Mouse (Mus musculus) T-helper 17 cell (primary cell): ENCODE results near the gene Thap12.

ENCODE experiments used
- in situ Hi-C, 2 experiments: fragments of 300-600 bp; cut with MboI, MseI; formaldehyde crosslinking; loops; 1 replicate in 1 of 2; 2 replicates in 1 of 2; pipeline ENCODE4 v1.15.1; 2025; ENCODE audit warnings: high pct_unique_total_duplicates in 2 of 2

Gene Thap12

DNA sequence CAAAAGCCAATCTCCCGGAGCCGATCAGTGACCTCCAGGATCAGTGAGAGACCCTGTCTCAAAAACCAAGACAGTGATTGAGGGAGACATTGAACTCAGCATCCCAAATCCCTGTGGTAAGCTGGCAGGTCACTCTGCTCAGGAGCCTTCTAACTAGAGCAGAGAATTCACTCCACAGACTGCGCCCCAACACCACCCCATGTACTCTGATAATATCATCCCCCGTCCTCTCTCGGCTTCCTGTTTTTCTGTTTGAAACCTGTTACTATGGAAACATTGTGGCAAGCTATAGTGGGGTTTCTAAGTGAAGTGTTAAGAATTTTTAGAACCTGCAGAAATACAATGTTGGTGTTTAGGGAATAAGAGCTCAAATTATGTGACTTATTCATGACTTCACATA lies 8.9 kb upstream of the Thap12 start:
- in situ Hi-C loops, result loop anchor here (5.0 to 25.0 kb wide), 4 partner anchors 37 to 1761 kb away; partner anchors contain the start of gene Emsy (in 2 of the 2)

DNA sequence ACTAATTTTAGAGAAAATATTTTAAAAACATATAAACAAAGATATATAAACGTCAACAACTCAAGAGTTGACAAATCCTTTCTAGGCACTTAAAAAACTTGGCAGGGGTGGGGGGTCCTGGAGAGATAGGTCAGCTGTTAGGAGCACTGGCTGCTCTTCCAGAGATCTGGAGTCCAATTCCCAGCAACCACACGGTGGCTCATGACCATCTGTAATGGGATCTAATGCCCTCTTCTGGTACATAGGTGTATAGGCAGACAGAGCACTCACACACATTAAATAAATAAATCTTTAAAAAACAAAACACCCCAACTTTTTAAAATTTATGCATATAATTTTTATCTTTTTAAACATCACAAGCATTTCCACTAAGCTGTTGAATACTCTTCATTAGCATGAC lies 5.4 kb upstream of the Thap12 start:
- in situ Hi-C loops, result loop anchor here (10.0 to 25.0 kb wide), 3 partner anchors 593 to 1757 kb away; no protein-coding TSS in a partner anchor

DNA sequence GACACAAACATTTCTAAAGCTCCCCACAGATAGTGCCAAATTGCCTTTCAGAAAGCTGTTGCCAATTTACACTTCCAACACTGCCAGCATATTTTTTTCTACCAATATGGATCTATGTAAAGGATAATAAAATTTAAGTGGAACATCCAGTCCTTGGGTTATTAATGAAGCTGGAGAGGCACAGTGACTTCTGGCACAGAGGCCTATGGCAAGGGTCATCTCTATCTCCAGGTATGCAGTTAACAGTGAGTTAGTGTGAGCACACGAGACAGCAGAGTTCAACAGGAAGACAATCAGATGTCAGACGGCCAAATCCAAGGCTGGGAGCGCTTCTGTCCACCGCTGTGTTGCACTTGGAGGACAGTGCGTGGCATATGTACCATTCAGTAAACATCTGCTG lies 4.9 kb upstream of the Thap12 start:
- in situ Hi-C loops, result loop anchor here (10.0 to 25.0 kb wide), 3 partner anchors 593 to 1757 kb away; no protein-coding TSS in a partner anchor

DNA sequence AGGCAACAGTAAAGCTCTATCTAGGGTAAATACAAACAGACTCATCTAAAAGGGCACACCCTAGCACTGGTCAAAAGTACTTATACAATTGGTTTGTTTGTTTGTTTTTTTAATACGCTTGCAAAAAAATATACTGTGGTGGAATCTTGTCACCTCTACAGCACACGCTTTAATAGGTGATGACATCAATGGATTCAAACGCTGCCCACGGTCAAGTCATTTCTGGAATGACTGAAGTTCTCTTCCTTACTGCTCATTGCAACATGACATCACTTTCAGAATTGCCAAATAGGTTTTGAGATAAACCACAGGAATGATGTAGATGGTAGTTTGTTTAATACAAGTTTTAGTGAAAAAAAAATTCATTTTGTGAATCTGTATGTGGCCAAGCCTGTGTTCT lies 4.3 kb upstream of the Thap12 start:
- in situ Hi-C loops, result loop anchor here (10.0 to 25.0 kb wide), 3 partner anchors 594 to 1756 kb away; no protein-coding TSS in a partner anchor

DNA sequence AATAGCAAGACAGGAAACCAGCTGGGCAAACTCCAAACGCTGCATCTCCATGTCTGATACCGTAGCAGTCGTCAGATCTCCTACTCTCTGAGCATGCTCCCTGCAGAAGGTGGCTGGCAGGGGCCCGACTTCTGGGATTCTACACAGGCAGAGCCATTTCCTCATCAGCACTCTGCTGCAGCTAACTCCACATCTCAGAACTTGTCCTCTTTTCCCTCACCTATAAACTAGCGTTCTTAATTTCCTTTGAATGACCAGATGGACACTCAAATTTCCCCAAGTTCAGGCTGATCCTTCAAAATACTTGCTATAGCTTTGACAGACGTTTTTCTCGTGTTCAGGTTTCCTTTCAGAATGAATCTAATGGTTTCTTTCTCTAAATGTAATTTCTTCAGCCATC lies 1.1 kb upstream of the Thap12 start:
- in situ Hi-C loops, result loop anchor here in 1 of 2 experiments (25.0 kb wide), 1 partner anchor 1136 kb away; the partner anchor contains the start of gene Neu3

DNA sequence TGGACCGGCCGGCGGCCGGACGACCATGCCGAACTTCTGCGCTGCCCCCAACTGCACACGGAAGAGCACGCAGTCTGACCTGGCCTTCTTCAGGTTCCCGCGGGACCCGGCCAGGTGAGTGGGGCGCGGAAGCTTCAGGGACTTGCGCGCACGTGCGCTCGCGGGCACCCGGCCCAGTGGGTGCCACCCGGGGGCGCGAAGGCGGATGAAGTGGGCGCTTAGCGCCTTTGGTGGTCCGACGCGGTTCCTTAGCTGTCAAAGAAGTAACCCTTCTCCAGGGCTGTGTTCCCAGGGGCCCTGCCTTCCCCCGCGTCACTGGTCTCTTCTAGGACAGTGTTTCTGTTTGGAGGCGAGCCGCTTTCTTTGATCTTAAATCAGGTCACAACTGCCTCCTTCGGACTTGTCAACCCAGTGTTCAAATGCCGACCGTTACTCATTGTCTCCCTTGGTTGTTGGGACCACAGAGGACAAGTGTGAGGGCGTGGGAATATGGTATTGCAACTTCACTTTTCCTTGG lies 520 bp downstream of the Thap12 start:
- in situ Hi-C loops, result loop anchor here in 1 of 2 experiments (25.0 kb wide), 1 partner anchor 1134 kb away; the partner anchor contains the start of gene Neu3

DNA sequence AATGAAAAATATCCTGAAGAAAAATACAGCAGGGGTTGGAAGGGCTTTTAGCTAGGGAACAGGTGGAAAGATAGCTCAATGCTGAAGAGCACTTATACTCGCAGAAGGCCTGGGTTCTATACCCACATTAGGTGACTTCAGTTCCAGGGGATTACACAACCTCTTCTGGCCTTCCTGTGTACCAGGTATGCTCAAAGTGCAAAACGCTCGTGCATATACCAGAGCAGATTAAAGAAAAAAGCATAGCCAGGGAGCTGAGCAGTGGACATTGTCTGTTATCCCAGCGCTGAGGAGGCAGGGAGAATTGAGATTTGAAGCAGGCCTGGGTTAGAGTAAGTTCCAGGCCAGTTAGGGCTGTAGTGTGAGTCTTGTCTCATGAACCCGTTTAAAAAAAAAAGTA lies 1.4 kb downstream of the Thap12 start:
- in situ Hi-C loops, result loop anchor here in 1 of 2 experiments (25.0 kb wide), 1 partner anchor 1133 kb away; the partner anchor contains the start of gene Neu3

DNA sequence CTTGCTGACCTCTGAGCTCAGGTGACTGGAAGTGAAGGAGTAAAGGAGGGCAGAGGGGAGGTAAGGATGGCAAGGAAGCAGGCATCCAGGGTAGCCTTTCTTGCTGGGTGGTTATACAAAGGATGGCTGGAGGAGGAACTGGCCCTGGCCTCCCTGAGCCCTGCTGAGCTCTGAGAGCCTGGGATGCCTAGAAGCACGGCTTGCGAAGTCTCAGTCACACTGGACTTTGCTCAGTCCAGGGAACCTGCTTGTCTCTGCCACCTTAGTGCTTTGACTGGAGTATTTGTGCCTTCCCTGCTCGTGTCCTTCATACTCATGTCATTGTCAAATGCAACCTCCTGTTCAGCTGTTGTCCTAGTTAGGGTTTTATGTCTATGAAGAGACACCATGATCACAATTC lies 10.8 kb downstream of the Thap12 start:
- in situ Hi-C loops, result loop anchor here (5.0 to 25.0 kb wide), 2 partner anchors 66 to 1124 kb away; partner anchors contain the start of gene Neu3 (in 1 of the 2)

DNA sequence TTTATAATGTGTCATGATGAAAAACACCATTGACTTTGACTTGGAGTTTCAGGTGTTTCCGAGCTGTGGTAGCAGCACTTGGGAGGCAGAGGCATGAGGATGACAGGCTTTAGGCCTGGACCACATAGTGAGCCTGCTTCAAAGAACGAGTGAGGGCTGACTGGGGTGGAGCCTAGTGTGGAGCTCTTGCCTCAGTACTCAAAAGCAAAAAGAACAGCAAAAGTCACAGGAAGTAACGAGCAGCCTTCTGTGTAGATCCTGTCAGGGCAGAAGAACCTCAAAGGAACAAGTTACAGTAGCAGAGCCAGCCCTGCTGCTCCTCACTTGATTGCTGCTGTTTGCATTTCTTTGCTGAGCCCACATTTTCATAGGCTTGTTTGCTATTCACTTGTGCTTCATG lies 14.5 kb downstream of the Thap12 start:
- in situ Hi-C loops, result loop anchor here in 1 of 2 experiments (25.0 kb wide), 1 partner anchor 1120 kb away; the partner anchor contains the start of gene Neu3

DNA sequence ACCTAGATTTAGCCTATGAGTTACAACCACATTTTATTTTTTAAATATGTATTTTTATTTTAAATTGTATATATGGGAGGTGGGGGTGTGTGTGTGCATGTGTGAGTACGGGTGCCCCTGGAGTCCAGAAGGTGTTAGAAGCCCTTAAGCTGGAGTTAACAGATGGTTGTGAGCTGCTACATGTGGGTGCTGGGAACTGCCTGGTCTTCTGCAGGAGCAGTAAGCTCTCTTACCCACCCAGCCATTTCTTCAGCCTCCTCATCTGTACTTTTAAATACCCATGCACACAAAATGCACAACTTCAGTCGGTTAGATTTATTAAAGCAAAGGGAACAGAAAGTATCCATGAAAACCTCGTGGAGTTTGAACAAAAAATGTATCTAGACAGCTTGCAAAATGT lies 16.9 kb downstream of the Thap12 start:
- in situ Hi-C loops, result loop anchor here in 1 of 2 experiments (25.0 kb wide), 1 partner anchor 1118 kb away; the partner anchor contains the start of gene Neu3

DNA sequence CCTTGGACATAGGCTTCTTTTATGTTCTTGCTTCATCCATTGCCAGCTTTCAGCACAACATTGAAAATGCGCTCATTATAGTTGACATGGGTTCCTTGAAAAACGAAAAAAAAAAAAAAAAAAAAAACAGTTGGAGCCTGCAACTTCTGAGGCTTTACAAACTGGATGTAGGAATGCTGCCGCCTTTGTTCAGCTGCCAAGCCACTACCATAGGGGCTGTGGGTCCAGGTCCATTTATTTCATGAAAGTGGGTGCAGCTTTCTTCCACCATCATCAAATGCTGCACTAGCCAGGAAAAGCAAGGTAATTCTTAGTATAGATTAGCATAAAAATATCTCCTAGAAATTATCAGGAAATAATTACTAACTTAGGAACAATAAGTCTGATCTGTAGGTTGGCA lies 17.8 kb downstream of the Thap12 start:
- in situ Hi-C loops, result loop anchor here in 1 of 2 experiments (25.0 kb wide), 1 partner anchor 1117 kb away; the partner anchor contains the start of gene Neu3

DNA sequence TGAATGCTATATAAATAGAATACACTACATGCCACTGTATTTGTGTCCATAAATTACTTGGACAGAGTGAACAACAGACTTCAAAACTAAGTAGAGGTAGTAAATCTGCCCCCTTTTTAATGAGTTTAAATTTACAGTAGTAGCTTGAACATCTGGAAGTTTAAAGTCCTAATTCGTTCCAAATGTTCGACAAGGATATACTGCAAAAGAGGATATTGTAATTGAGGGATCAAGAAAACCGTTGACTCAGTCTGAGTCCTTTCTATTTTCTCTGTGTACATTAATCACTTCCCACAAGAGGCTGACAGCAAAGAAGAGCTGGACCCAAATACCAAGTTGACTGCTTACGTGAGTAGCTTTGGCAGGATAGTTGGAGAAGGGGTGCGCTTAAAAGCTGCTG lies 18.3 kb downstream of the Thap12 start:
- in situ Hi-C loops, result loop anchor here in 1 of 2 experiments (25.0 kb wide), 1 partner anchor 1116 kb away; the partner anchor contains the start of gene Neu3

DNA sequence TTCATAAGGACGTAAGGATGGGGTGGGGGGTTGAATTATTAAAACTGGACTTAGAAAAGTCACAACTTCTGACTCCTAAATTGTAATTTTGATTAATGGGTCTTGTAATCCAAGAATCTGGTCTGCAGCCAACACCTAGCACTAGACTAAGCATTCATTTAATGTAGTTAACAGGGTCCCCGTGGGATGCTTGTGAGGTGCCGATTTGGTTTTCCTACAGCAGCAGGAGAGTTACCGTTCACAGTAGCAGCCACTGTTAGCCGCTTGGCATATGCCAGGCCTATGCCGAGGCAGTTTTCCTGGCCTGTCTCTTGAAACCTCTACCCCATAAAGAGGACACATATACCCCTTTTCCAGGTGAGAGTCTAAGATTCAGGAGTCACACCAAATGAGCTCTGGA lies 18.7 kb downstream of the Thap12 start:
- in situ Hi-C loops, result loop anchor here in 1 of 2 experiments (25.0 kb wide), 1 partner anchor 1116 kb away; the partner anchor contains the start of gene Neu3

DNA sequence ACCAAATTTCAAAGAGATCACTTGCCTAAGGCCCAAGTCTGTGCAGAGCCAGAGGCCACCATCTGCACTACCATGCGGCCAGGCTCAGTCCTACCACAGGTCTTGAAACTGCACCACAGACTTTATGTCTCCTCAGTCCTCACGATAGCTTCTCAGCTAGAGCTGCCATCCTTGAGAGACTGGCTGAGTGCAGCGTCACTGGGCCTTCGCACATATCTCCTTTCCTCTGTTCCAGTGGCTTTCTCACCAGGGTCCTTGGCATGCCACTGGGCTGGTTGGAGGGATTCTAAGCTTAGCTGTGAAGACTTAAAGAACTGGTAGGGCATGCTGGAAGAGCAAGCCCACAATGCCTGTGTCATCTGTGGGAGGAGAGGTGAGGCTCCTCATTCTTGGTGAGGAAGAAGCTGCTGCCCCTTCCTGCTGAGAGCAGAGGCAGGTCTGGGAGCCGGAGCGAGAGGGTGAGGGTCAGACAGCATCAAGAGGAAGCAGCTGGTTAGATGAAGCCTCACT lies 22.8 kb downstream of the Thap12 start:
- in situ Hi-C loops, result loop anchor here (25.0 kb wide), 1 partner anchor 238 kb away; the partner anchor contains the start of gene Lrrc32 (in 2 of the 2)

DNA sequence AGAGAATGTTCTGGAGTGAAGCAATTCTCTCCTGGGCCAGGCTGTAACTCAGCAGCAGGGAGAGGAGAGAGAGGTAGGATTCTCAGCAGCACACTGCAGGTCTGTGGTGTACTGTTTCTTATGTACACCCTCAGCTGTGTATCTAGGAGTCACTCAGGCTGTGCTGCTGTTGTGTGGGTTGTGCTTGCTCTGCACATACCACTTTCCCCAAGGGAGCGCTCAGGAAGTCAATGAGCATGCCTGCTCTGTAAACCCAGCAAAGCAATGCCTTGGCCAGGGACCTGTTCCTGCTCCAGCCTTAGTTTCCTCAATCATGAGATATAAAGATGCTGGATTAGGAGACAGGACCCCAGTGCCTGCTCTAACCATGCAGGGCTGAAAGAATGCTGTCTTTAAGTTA lies 25.1 kb downstream of the Thap12 start:
- in situ Hi-C loops, result loop anchor here (25.0 kb wide), 1 partner anchor 241 kb away; the partner anchor contains the start of gene Lrrc32 (in 2 of the 2)

DNA sequence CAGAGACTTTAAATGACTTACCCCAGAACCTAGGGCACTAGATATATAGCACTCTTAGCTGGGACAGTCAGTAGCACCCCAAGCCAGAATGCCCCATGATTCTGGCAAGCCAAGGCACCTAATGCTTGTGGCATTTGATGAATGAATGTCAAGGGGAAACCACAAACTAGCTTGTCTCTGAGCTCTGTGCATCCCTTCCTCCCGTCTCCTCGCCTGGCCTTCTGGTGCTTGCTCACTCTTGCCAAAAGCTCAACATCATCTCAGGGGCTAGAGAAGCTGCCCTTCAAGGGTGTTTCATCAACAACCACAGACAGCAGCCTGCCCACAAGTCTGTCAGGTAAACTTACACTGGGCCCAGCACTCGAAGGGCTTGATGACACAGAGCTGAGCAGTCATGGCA lies 25.6 kb downstream of the Thap12 start:
- in situ Hi-C loops, result loop anchor here (25.0 kb wide), 1 partner anchor 241 kb away; the partner anchor contains the start of gene Lrrc32 (in 2 of the 2)

DNA sequence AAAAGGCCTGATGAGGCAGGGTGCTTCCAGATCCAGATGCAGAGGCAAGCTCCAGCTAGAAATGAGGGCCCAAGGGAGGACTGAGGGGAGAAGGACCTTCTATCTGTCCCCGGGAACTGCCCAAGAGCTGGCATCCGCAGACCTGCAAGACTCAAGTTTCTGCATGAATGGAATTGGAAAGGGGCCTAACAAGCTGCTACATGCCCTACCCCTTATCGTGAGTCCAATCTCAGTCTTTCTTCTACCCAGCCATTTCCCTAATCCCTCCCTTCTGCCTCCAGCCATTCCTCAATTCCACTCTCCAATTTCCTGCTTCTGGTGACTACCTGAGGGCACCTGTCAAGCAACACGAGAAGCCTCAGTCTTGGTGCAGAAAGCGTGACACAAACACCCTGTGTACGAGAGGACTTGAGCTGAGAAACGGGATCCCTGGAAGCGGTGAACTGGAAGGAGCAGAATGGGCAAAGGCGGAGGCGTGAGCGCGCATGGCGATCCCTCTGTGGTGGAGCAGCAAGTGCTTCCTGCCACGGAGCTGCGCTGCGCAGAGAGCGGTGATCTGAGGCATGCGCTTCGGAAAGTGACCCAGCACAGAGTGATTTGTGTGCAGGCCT lies 26.9 kb downstream of the Thap12 start:
- in situ Hi-C loops, result loop anchor here (25.0 kb wide), 1 partner anchor 242 kb away; the partner anchor contains the start of gene Lrrc32 (in 2 of the 2)

DNA sequence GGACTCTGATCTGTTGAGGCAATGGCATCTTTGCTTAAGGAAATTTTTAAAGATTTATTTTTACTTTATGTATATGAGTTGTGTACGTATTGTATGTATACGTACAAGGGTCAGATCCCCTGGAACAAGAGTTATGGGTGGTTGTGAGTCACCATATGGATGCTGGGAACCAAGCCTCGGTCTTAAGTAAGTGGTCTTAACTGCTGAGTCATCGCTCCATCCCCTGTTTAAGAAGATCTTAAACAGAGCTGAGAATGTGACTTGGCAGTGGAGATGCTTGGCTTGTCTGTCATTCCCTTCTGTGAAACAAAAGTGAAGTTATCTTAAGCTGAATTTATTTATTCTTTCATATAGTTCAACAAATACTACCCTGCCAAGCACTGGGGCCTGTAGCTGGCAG lies 31.1 kb downstream of the Thap12 start:
- in situ Hi-C loops, result loop anchor here (25.0 kb wide), 1 partner anchor 247 kb away; the partner anchor contains the start of gene Lrrc32 (in 2 of the 2)

DNA sequence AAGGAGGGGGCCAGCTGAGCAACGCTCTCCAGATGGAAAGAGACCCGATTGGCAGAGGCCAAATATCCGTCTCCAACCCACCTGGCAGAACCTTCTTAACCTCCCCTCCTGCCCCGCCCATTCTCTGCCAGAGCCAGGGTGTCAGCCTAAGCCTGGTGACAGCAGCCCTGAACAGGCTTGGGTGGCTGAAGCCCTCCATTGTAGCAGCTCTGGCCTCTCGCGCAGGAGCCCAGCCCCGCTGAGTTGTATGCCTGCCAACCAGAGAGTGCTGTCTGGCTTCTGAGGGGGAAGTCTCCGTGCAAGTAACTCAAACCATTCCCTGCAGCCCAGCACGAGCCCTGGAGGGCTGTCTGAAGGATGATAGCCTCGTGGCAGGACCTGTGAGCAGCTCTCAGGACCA lies 32.0 kb downstream of the Thap12 start:
- in situ Hi-C loops, result loop anchor here (25.0 kb wide), 1 partner anchor 248 kb away; the partner anchor contains the start of gene Lrrc32 (in 2 of the 2)

DNA sequence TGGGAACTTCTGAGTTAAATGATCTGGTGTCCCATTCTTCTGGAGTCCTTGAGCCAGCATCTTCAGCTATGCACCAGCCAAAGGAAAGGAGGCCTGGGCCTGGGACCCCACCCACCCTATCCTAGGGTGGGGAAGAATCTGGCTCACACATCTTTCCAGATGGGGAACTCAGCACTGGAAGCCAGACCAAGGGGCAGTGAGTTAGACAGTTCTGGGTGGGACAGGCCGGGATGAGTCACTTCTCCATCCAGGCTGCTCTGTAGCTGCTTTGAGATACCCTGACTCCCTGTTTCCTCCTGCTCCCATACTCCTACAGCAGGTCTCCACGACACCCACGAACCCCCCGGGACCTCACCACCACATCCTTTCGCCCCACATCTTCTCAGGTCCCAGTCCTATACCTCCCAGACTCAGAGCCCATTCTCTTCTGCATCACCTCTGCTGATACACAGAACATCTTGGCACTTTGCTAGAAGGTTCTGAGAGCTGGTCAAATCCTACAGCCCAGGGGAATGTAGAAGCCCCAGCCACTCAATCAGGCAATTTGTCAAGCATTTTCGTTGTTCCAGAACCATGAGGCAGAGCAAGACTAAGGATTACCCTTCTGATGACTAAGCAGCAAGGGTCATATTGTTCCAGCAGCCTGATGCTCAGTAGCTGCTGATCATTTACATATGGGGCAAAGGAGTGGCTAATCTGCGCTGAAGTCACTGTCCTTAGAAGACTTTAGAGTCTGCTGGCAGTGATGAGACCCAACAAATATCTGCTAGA lies 34.1 kb downstream of the Thap12 start:
- in situ Hi-C loops, result loop anchor here (25.0 kb wide), 1 partner anchor 250 kb away; the partner anchor contains the start of gene Lrrc32 (in 2 of the 2)

DNA sequence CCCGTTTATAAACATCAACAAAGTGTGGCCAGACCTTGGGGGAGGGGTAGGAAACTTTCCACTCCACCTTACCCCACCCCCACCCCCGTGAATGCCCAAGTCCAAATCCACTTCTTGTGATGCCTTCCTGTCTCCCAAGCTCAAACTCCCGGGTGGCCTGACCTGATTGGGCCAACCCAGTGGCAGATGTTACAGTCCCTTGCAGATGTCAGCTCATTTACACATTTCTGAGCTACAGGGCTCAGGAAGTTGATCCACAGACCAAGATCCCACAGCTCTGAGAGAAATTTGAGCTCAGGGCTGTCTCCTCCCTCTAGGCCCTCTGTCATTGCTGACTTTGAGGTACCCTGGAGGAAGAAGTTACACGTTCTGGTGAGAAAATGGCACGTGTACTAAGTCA lies 37.5 kb downstream of the Thap12 start:
- in situ Hi-C loops, result loop anchor here (5.0 to 25.0 kb wide), 3 partner anchors 97 to 334 kb away; partner anchors contain the start of genes Lrrc32 (in 2 of the 2) and Wnt11 (in 2 of the 2)
